Comparison of ENCODE assay signal across 16 mouse cellular contexts in genomic region chr10:117677494-117678236, GRCm38 (mm10). TPM values are rescaled to one million over a fixed set of nuclear protein-coding genes. Genes with fewer than 3 reads are reported as not detected.
DNase-seq lines count a peak whose midpoint lies in the region; ATAC-seq and TF ChIP-seq lines count a peak whose summit lies in the region.
"Had no signal": no experiment of that assay in that cellular context is flagged by ENCODE, and none has a peak within 500 bp of the region (broad histone marks: within the 10 kb centered on the region; RNA-seq: fewer than 3 reads in every experiment).

No protein-coding gene starts in this region.

- H3K36me3 ChIP-seq in liver, embryonic 12.5 days = peaks cover 8% of the 10 kb centered on the region
- no peaks in the 10 kb centered on the region; the same call in 1 of the 2 replicates for H3K36me3 ChIP-seq in liver, postnatal 0 days (replicated peaks; ENCODE audit: insufficient read depth, low read length)
- H3K36me3 ChIP-seq in MEL (ENCODE audit: control insufficient read depth in 1 of 2, insufficient read depth in 2 of 2, low read length in 2 of 2) = peaks cover 0 to 22% of the 10 kb centered on the region in 2 experiments; a peak in 2 of 4 replicates
- no peaks in the 10 kb centered on the region for H3K36me3 ChIP-seq in liver, embryonic 16.5 days (ENCODE audit: control insufficient read depth, insufficient read depth)
- H3K36me3 ChIP-seq: heart, embryonic 13.5 days; hindbrain, embryonic 10.5 days; midbrain, embryonic 10.5 days had no signal

- no peak for TF ChIP-seq RAD21 in MEL (IDR thresholded peaks at IDR 0.05; ENCODE audit: low read depth, low read length)

- no peak for TF ChIP-seq EP300 in liver, postnatal 0 days (IDR thresholded peaks at IDR 0.05; ENCODE audit: low read depth)
- TF ChIP-seq EP300 in MEL (IDR thresholded peaks at IDR 0.05; ENCODE audit: low read depth in 1 of 2, low read length in 2 of 2) = no peak

- TF ChIP-seq POLR2A in MEL (IDR thresholded peaks at IDR 0.05; ENCODE audit: control insufficient read depth in 1 of 2, insufficient read depth in 1 of 2, low read depth in 1 of 2, low read length in 2 of 2, poor library complexity in 1 of 2) = no peak

- WGBS in liver, embryonic 12.5 days (ENCODE audit: insufficient replicate concordance) = 69% methylated on average over 13 of the region's 13 CpGs
- WGBS in liver, postnatal 0 days (ENCODE audit: insufficient replicate concordance) = 67% methylated on average over 13 of the region's 13 CpGs
- 63% methylated on average over 13 of the region's 13 CpGs for WGBS in liver, embryonic 16.5 days (ENCODE audit: insufficient replicate concordance)

- no peak for DNase-seq in liver, postnatal 0 days
- peak; percentile 73 for DNase-seq in MEL (ENCODE audit: low read depth, low spot score)
- peak; percentile 25 for DNase-seq in adrenal gland, postnatal 10 days
- no peak for DNase-seq in gastrocnemius, postnatal 10 days
- DNase-seq in urinary bladder, postnatal 10 days (ENCODE audit: low spot score) = no peak
- no peak for DNase-seq in heart, adult 9 months (ENCODE audit: low spot score in 2 of 2)
- DNase-seq: gastrocnemius, postnatal 25 days; kidney, adult 11 months; lung, postnatal 14 days; right cerebral cortex, postnatal 25 days had no signal

- no peak for TF ChIP-seq CTCF in liver, postnatal 0 days (IDR thresholded peaks at IDR 0.05; ENCODE audit: low read depth)
- no peak for TF ChIP-seq CTCF in MEL (IDR thresholded peaks at IDR 0.05 in 2 of 3, conservative IDR thresholded peaks at IDR 0.05 in 1 of 3; ENCODE audit: control insufficient read depth in 1 of 3, insufficient read depth in 1 of 3, low read depth in 2 of 3, low read length in 3 of 3, poor library complexity in 1 of 3, severe bottlenecking in 1 of 3)

- H3K9ac ChIP-seq in liver, embryonic 12.5 days = 0 out of 2 replicates have a peak overlapping the region, but pooled peaks have one; percentile 31
- H3K9ac ChIP-seq in liver, postnatal 0 days (replicated peaks) = no peak overlapping the region
- H3K9ac ChIP-seq in MEL (ENCODE audit: control insufficient read depth, low read depth, low read length, poor library complexity, severe bottlenecking) = peak overlapping the region; percentile 38
- peak overlapping the region; percentile 7; the same call in 1 of the 2 replicates for H3K9ac ChIP-seq in liver, embryonic 16.5 days (ENCODE audit: low read depth, low read length)

- H3K4me2 ChIP-seq in liver, embryonic 12.5 days = peak overlapping the region; percentile 31
- no peak overlapping the region for H3K4me2 ChIP-seq in liver, postnatal 0 days (ENCODE audit: low read depth, low read length)
- H3K4me2 ChIP-seq in liver, embryonic 16.5 days (ENCODE audit: low read depth, low read length) = no peak overlapping the region

- H3K79me2 ChIP-seq in MEL (ENCODE audit: control insufficient read depth, insufficient read depth, low read length, poor library complexity) = no peaks in the 10 kb centered on the region

- peaks cover 34% of the 10 kb centered on the region for H3K4me1 ChIP-seq in liver, embryonic 12.5 days
- no peaks in the 10 kb centered on the region for H3K4me1 ChIP-seq in liver, postnatal 0 days (ENCODE audit: insufficient read depth)
- H3K4me1 ChIP-seq in MEL (ENCODE audit: control insufficient read depth in 1 of 2, insufficient read depth in 2 of 2, low read length in 2 of 2) = peaks cover 6 to 26% of the 10 kb centered on the region in 2 experiments
- peaks cover 10% of the 10 kb centered on the region for H3K4me1 ChIP-seq in liver, embryonic 16.5 days (ENCODE audit: control insufficient read depth, low read depth, low read length)

- no peak overlapping the region for H3K4me3 ChIP-seq in liver, embryonic 12.5 days
- no peak overlapping the region for H3K4me3 ChIP-seq in liver, postnatal 0 days (ENCODE audit: low read depth, low read length)
- H3K4me3 ChIP-seq in MEL (ENCODE audit: control insufficient read depth in 1 of 2, insufficient read depth in 1 of 2, low read depth in 2 of 2, low read length in 2 of 2) = peak overlapping the region in 1 of 2 experiments; percentile 16; a peak in 3 of 4 replicates
- H3K4me3 ChIP-seq in liver, embryonic 16.5 days (ENCODE audit: low read depth, low read length) = no peak overlapping the region

- ATAC-seq in liver, embryonic 12.5 days = peak; percentile 20; the same call in 1 of the 2 replicates
- no peak for ATAC-seq in liver, postnatal 0 days
- no peak for ATAC-seq in liver, embryonic 16.5 days (ENCODE audit: low read depth)
- ATAC-seq: forebrain, postnatal 0 days had no signal

- H3K9me3 ChIP-seq in liver, embryonic 12.5 days (replicated peaks) = no peaks in the 10 kb centered on the region
- no peaks in the 10 kb centered on the region for H3K9me3 ChIP-seq in liver, postnatal 0 days (ENCODE audit: low read length)
- H3K9me3 ChIP-seq in MEL (replicated peaks; ENCODE audit: insufficient read depth, low read length) = no peaks in the 10 kb centered on the region
- H3K9me3 ChIP-seq in liver, embryonic 16.5 days (replicated peaks; ENCODE audit: control insufficient read depth, low read length) = no peaks in the 10 kb centered on the region
- H3K9me3 ChIP-seq: heart, embryonic 13.5 days; hindbrain, embryonic 10.5 days; midbrain, embryonic 10.5 days had no signal

- 0 out of 2 replicates have a peak, but pooled peaks cover 4% of the 10 kb centered on the region for H3K27me3 ChIP-seq in liver, embryonic 12.5 days (replicated peaks)
- no peaks in the 10 kb centered on the region for H3K27me3 ChIP-seq in liver, postnatal 0 days (ENCODE audit: insufficient read depth, low read length)
- H3K27me3 ChIP-seq in MEL (ENCODE audit: control insufficient read depth in 1 of 2, insufficient read depth in 2 of 2, low read length in 2 of 2) = no peaks in the 10 kb centered on the region
- H3K27me3 ChIP-seq in liver, embryonic 16.5 days (ENCODE audit: control insufficient read depth, insufficient read depth, low read depth, low read length) = no peaks in the 10 kb centered on the region

- peak overlapping the region; percentile 33 for H3K27ac ChIP-seq in liver, embryonic 12.5 days
- H3K27ac ChIP-seq in liver, postnatal 0 days (ENCODE audit: low read depth) = no peak overlapping the region
- H3K27ac ChIP-seq in MEL (ENCODE audit: control insufficient read depth, low read depth, low read length) = peak overlapping the region; percentile 65
- no peak overlapping the region for H3K27ac ChIP-seq in liver, embryonic 16.5 days (ENCODE audit: low read length)
- H3K27ac ChIP-seq: heart, embryonic 13.5 days; hindbrain, embryonic 10.5 days; midbrain, embryonic 10.5 days had no signal

TF ChIP-seq in MEL, 35 proteins besides CTCF, POLR2A, EP300 and RAD21:
- TF ChIP-seq ZNF384 (IDR thresholded peaks at IDR 0.05; ENCODE audit: low read depth, low read length) (no peak), ELF1 (IDR thresholded peaks at IDR 0.05; ENCODE audit: low read depth, low read length) (no peak), SIN3A (IDR thresholded peaks at IDR 0.05; ENCODE audit: low read length) (no peak), GABPA (IDR thresholded peaks at IDR 0.05; ENCODE audit: low read depth, low read length) (no peak), MAX (IDR thresholded peaks at IDR 0.05; ENCODE audit: low read length) (peak; percentile 53), MEF2A (IDR thresholded peaks at IDR 0.05; ENCODE audit: extremely low read depth, insufficient replicate concordance, low read depth, low read length, poor library complexity, severe bottlenecking) (no peak), TBP (IDR thresholded peaks at IDR 0.05; ENCODE audit: low read depth, low read length) (0 out of 2 replicates have a peak, but pooled peaks have one; percentile 34)

RNA-seq across cellular contexts. Expression of gene Mdm2, which starts 32.9 kb away (rescaled TPM):
- polyA plus RNA-seq in liver, embryonic 12.5 days (2016; fragmentation: Nextera tagmentation; extraction: Ambion mirVana) = 35.6 and 36.9 TPM in 2 replicates
- polyA plus RNA-seq in liver, postnatal 0 days (2015; fragmentation: Nextera tagmentation; extraction: Ambion mirVana) = 10.5 and 11.3 TPM in 2 replicates
- 35.2 and 35.3 TPM in 2 replicates for total RNA-seq in MEL (2012; rRNA removed)
- 100 to 1,000 TPM in 1 of 2 experiments, 10 to 100 TPM in 1; 42.2 to 601 TPM for polyA plus RNA-seq in MEL (2012; ENCODE audit: insufficient read depth in 1 of 2, insufficient read length in 2 of 2, low read depth in 1 of 2, low replicate concordance in 2 of 2, missing spikeins in 1 of 2)
- total RNA-seq in adrenal gland, postnatal 10 days (2021) = 10 to 100 TPM; 41.1 to 46.2 TPM
- polyA plus RNA-seq in liver, embryonic 16.5 days (2015; fragmentation: Nextera tagmentation; extraction: Ambion mirVana) = 20.3 and 20.7 TPM in 2 replicates
- total RNA-seq in gastrocnemius, postnatal 10 days (2021) = 10 to 100 TPM; 34.1 to 36.4 TPM

RNA-seq across cellular contexts. Expression of gene Cpm, which starts 48.4 kb away (rescaled TPM):
- polyA plus RNA-seq in liver, embryonic 12.5 days (2016; fragmentation: Nextera tagmentation; extraction: Ambion mirVana) = 29.8 and 30.7 TPM in 2 replicates
- 7.0 and 7.7 TPM in 2 replicates for polyA plus RNA-seq in liver, postnatal 0 days (2015; fragmentation: Nextera tagmentation; extraction: Ambion mirVana)
- 0.04 TPM in 1 of 2 replicates, not detected in the other for total RNA-seq in MEL (2012; rRNA removed)
- polyA plus RNA-seq in MEL (2012; ENCODE audit: insufficient read depth in 1 of 2, insufficient read length in 2 of 2, low read depth in 1 of 2, low replicate concordance in 2 of 2, missing spikeins in 1 of 2) = under 1 TPM in 1 of 2 experiments, not detected in 1; 0.40 TPM
- total RNA-seq in adrenal gland, postnatal 10 days (2021) = 10 to 100 TPM; 18.5 to 19.1 TPM
- 47.0 and 61.6 TPM in 2 replicates for polyA plus RNA-seq in liver, embryonic 16.5 days (2015; fragmentation: Nextera tagmentation; extraction: Ambion mirVana)
- 1 to 10 TPM; 9.3 to 10.0 TPM for total RNA-seq in gastrocnemius, postnatal 10 days (2021)

Comparison
In these comparisons a context has a peak if more than half of its experiments do, and no peak if none do; other contexts are left out.
1. H3K27ac ChIP-seq: peak in liver, embryonic 12.5 days (single experiment) and MEL (single experiment); none in liver, postnatal 0 days (single experiment) and liver, embryonic 16.5 days (single experiment).
2. DNase-seq: peak in MEL (single experiment) and adrenal gland, postnatal 10 days (single experiment); none in liver, postnatal 0 days (single experiment), gastrocnemius, postnatal 10 days (single experiment), urinary bladder, postnatal 10 days (single experiment) and heart, adult 9 months (0 of 2).